Mouse (Mus musculus) thymus, adult 2 months (tissue): ENCODE results near the gene Gps1.

Experiments used
- CTCF ChIP-seq: fragments of 200-500 bp; IDR thresholded peaks from 2 replicates; pipeline ENCODE4 v1.5.1; 2012; ENCODE audit warnings: mild to moderate bottlenecking, control low read depth, low read length, moderate library complexity, borderline replicate concordance; ENCODE audit not compliant: control insufficient read depth, poor library complexity, insufficient read depth; ENCODE audit errors: extremely low read depth
- POLR2A ChIP-seq: fragments of 200-500 bp; IDR thresholded peaks from 2 replicates; pipeline ENCODE4 v1.6.1; 2012; ENCODE audit warnings: mild to moderate bottlenecking, low read length, control low read depth, moderate library complexity; ENCODE audit not compliant: control insufficient read depth, poor library complexity, insufficient read depth; ENCODE audit errors: extremely low read depth

GRCm38 (mm10) chr11:120796614-120796946 is 12.5 kb downstream of the Gps1 start:
- TF ChIP-seq CTCF (no peak), POLR2A (no peak)
